Mouse (Mus musculus) hindbrain, embryonic 12.5 days (tissue): ENCODE results near the gene Adipor2. TPM values are rescaled to one million over a fixed set of nuclear protein-coding genes. Genes with fewer than 3 reads are reported as not detected.

ENCODE experiments used
- ATAC-seq: fragments of 200-750 bp; cut with Nextera tagmentation; 2 replicates; pipeline ENCODE4 v1.8.0; 2017; ENCODE audit warnings: moderate TSS enrichment; ENCODE audit not compliant: low FRiP score
- H3K27ac ChIP-seq: fragments of 300-500 bp; sonication (generic); 2 replicates; pipeline ENCODE4 v1.5.1; 2016; ENCODE audit warnings: mild to moderate bottlenecking
- H3K27me3 ChIP-seq: fragments of 300-500 bp; sonication (generic); 2 replicates; pipeline ENCODE4 v1.6.1; 2016; ENCODE audit warnings: mild to moderate bottlenecking
- H3K36me3 ChIP-seq: fragments of 300-500 bp; sonication (generic); 2 replicates; pipeline ENCODE4 v1.6.1; 2016; ENCODE audit warnings: mild to moderate bottlenecking
- H3K4me1 ChIP-seq: fragments of 300-500 bp; sonication (generic); 2 replicates; pipeline ENCODE4 v1.6.1; 2016
- H3K4me2 ChIP-seq: fragments of 300-500 bp; sonication (generic); replicated peaks from 2 replicates; pipeline ENCODE4 v1.6.1; 2016; ENCODE audit warnings: mild to moderate bottlenecking
- H3K4me3 ChIP-seq: fragments of 300-500 bp; sonication (generic); 2 replicates; pipeline ENCODE4 v1.5.1; 2016; ENCODE audit warnings: mild to moderate bottlenecking
- H3K9ac ChIP-seq: fragments of 300-500 bp; sonication (generic); 2 replicates; pipeline ENCODE4 v1.6.1; 2016; ENCODE audit warnings: mild to moderate bottlenecking, moderate library complexity
- H3K9me3 ChIP-seq: fragments of 300-500 bp; sonication (generic); replicated peaks from 2 replicates; pipeline ENCODE4 v1.6.1; 2016; ENCODE audit warnings: mild to moderate bottlenecking
- WGBS: fragments of 180-500 bp; shearing (Covaris S2); methylation state at CpG from one replicate; pipeline ENCODE4 v1.1.7; 2016; 5-methylcytosine and 5-hydroxymethylcytosine counted together
- polyA plus RNA-seq: library from polyadenylated mRNA; unstranded; fragments of >200 nt; fragmentation: Nextera tagmentation; extraction: Ambion mirVana; gene quantifications from 2 replicates; pipeline ENCODE4 v1.2.1, GENCODE M21; 2016

Adipor2 gene
- polyA plus RNA-seq, 1 experiment from 2014 or later: 37.0 TPM

GRCm38 (mm10) chr6:119333831-119334230 is 83.7 kb downstream of the Adipor2 start:
- 39% methylated on average over 3 of the region's 3 CpGs for WGBS
- H3K27me3 ChIP-seq: peaks cover 49% of the 10 kb centered on the region
- H3K4me3 ChIP-seq: no peak overlapping the region
- H3K27ac ChIP-seq: no peak overlapping the region
- H3K4me1 ChIP-seq: peaks cover 34% of the 10 kb centered on the region
- no peak overlapping the region for H3K9ac ChIP-seq
- no peaks in the 10 kb centered on the region for H3K36me3 ChIP-seq
- no peak for ATAC-seq
- no peaks in the 10 kb centered on the region for H3K9me3 ChIP-seq
- no peak overlapping the region for H3K4me2 ChIP-seq

- Histone ChIP-seq H3K27me3 (peaks cover 56% of the 10 kb centered on the region), H3K4me3 (no peak overlapping the region), H3K9ac (no peak overlapping the region), H3K4me2 (no peak overlapping the region), H3K4me1 (peaks cover 39% of the 10 kb centered on the region), H3K27ac (no peak overlapping the region), H3K9me3 (no peaks in the 10 kb centered on the region), H3K36me3 (no peaks in the 10 kb centered on the region)
- ATAC-seq: no peak
- 12% methylated on average over 3 of the region's 3 CpGs for WGBS
Observed at GRCm38 (mm10) chr6:119333202-119333601, 84.3 kb downstream of the Adipor2 start.

DNA sequence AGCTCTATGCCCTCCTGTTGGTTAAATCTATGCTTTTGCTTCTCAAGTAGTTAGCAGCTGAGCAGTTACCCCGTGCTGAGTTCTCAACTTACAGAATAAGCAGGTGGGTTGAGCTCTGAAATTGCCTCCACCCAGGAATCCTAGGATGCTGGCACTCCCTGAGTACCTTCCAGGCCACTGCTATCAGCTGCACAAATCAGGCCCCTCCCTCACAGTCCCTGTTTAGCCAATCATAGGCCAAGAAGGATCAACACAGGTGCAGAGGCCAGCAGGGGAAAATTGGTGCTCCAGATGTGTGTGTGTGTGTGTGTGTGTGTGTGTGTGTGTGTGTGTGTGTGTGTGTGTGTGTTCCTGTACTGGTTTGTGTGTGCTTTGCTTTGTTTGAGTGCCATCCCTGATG is 85.4 kb downstream of the Adipor2 start:
- WGBS: 9% methylated on average over 1 of the region's 1 CpGs
- H3K4me3 ChIP-seq: no peak overlapping the region
- H3K27me3 ChIP-seq: peaks cover 67% of the 10 kb centered on the region
- H3K9me3 ChIP-seq: no peaks in the 10 kb centered on the region
- no peak overlapping the region for H3K4me2 ChIP-seq
- no peak for ATAC-seq
- H3K4me1 ChIP-seq: peaks cover 37% of the 10 kb centered on the region
- no peak overlapping the region for H3K27ac ChIP-seq
- H3K36me3 ChIP-seq: no peaks in the 10 kb centered on the region
- no peak overlapping the region for H3K9ac ChIP-seq

DNA sequence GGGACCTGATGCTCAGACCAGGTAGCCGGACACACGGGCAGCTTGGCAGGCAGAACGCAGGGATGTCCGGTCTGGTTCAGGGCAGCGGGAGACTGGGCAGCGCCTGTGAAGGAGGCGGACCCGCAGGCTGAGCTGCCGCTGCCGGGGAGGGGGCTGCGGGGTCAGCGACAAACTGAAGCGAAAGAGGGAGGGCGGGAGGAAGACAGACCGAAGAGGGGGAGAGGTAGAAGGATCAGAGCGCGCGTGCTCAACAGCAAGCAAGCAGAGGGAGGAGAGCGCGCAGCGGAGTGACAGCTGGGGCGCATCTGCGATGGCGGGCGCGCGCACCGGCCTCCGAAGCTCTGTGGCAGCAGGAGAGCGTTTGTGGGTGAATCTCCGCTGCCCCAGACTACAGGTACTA is 87.0 kb downstream of the Adipor2 start, which contains the start of gene Lrtm2:
TSS of gene Lrtm2 (minus strand) at position 261 of the 400 bp plus-strand sequence.
- H3K9ac ChIP-seq: peak within 1 kb of the TSS; percentile 47; the same call in 1 of the 2 replicates
- ATAC-seq: 0 out of 2 replicates have a peak, but pooled peaks have one; percentile 24
- WGBS: under 1% methylated on average over 30 of the region's 31 CpGs

DNA sequence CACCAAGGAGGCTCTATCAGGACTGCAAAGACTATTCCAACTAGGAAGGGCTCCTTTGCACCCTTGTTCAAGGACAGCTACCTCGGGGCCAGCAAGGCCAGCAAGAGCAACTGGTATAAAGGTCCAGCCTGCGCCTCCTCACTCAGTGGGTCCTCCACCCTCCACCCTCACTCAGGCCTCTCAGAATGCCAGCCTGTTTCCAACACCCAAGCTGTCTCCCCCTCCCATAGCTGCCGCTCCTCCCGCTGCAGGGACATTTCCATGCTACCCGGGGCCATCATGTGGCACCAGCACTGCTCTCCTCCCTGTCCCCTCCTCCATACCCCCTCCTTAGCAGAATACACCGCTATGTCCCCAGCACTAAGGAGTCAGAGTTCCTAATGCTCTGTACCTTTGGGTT is 87.6 kb downstream of the Adipor2 start:
- peaks cover 68% of the 10 kb centered on the region for H3K27me3 ChIP-seq

More for the DNA sequence above, 87.0 kb downstream of the Adipor2 start, which contains the start of gene Lrtm2:
- no peak within 1 kb of the TSS for H3K27ac ChIP-seq
- H3K4me3 ChIP-seq: peak within 1 kb of the TSS; percentile 43
- no peaks in the 10 kb centered on the region for H3K36me3 ChIP-seq
- H3K27me3 ChIP-seq: peaks cover 72% of the 10 kb centered on the region
- peaks cover 46% of the 10 kb centered on the region for H3K4me1 ChIP-seq
- peak within 1 kb of the TSS; percentile 80 for H3K4me2 ChIP-seq
- H3K9me3 ChIP-seq: no peaks in the 10 kb centered on the region

GRCm38 (mm10) chr6:119329215-119329714 is 88.2 kb downstream of the Adipor2 start:
- Histone ChIP-seq H3K27ac (no peak overlapping the region), H3K4me2 (peak overlapping the region; percentile 80), H3K9ac (0 out of 2 replicates have a peak overlapping the region, but pooled peaks have one; percentile 18), H3K9me3 (no peaks in the 10 kb centered on the region), H3K4me3 (peak overlapping the region; percentile 10; the same call in 1 of the 2 replicates), H3K27me3 (peaks cover 64% of the 10 kb centered on the region), H3K4me1 (peaks cover 46% of the 10 kb centered on the region), H3K36me3 (no peaks in the 10 kb centered on the region)
- peak; percentile 61 for ATAC-seq
- 2% methylated on average over 8 of the region's 8 CpGs for WGBS

More for the DNA sequence above, 87.6 kb downstream of the Adipor2 start:
- Histone ChIP-seq H3K27ac (no peak overlapping the region), H3K4me2 (peak overlapping the region; percentile 80), H3K4me3 (peak overlapping the region; percentile 43), H3K9ac (no peak overlapping the region), H3K36me3 (no peaks in the 10 kb centered on the region), H3K4me1 (peaks cover 46% of the 10 kb centered on the region), H3K9me3 (no peaks in the 10 kb centered on the region)
- peak; percentile 27; the same call in 1 of the 2 replicates for ATAC-seq
- 13% methylated on average over 6 of the region's 6 CpGs for WGBS

DNA sequence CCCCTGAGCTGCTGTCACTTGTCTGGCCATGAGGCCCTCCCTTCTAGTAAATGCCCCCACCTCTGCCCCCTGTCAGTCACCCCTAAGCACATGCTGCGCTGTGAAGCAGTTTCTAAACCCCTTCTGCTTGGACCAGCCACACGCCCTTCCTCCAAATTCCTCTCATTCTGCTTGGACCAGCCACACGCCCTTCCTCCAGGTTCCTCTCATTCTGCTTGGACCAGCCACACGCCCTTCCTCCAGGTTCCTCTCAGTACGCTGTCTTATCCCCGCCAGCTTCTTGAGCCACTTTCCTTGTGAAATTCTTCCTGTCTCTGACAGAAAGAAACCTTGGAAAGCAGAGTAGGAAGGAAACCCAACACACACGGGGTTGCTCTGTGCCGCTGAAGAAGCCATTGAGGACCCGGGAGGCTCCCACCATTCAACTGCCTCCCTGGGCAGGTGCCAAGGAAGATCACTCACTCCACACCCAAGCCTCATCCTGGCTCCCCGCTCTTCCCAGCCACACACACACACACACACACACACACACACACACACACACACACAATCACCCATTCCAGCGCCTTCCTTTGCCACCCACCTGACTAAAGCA is 88.9 kb downstream of the Adipor2 start:
- Histone ChIP-seq H3K36me3 (no peaks in the 10 kb centered on the region), H3K27me3 (peaks cover 65% of the 10 kb centered on the region), H3K9ac (0 out of 2 replicates have a peak overlapping the region, but pooled peaks have one; percentile 18), H3K27ac (no peak overlapping the region), H3K9me3 (no peaks in the 10 kb centered on the region), H3K4me2 (peak overlapping the region; percentile 80), H3K4me3 (no peak overlapping the region), H3K4me1 (peaks cover 43% of the 10 kb centered on the region)
- no peak for ATAC-seq
- WGBS: 15% methylated on average over 11 of the region's 11 CpGs

GRCm38 (mm10) chr6:119326541-119326940 is 91.0 kb downstream of the Adipor2 start:
- peaks cover 55% of the 10 kb centered on the region for H3K27me3 ChIP-seq
- H3K36me3 ChIP-seq: no peaks in the 10 kb centered on the region
- peaks cover 38% of the 10 kb centered on the region for H3K4me1 ChIP-seq
- no peak overlapping the region for H3K9ac ChIP-seq
- H3K4me2 ChIP-seq: no peak overlapping the region
- no peaks in the 10 kb centered on the region for H3K9me3 ChIP-seq
- H3K27ac ChIP-seq: no peak overlapping the region
- no peak for ATAC-seq
- whole genome bisulfite sequencing: 33% methylated on average over 7 of the region's 7 CpGs
- H3K4me3 ChIP-seq: no peak overlapping the region

GRCm38 (mm10) chr6:119325978-119326377 is 91.5 kb downstream of the Adipor2 start:
- Histone ChIP-seq H3K27ac (no peak overlapping the region), H3K9ac (no peak overlapping the region), H3K4me1 (peaks cover 36% of the 10 kb centered on the region), H3K4me3 (no peak overlapping the region), H3K36me3 (no peaks in the 10 kb centered on the region), H3K4me2 (no peak overlapping the region), H3K9me3 (no peaks in the 10 kb centered on the region), H3K27me3 (peaks cover 50% of the 10 kb centered on the region)
- ATAC-seq: no peak
- WGBS: 73% methylated on average over 6 of the region's 6 CpGs

DNA sequence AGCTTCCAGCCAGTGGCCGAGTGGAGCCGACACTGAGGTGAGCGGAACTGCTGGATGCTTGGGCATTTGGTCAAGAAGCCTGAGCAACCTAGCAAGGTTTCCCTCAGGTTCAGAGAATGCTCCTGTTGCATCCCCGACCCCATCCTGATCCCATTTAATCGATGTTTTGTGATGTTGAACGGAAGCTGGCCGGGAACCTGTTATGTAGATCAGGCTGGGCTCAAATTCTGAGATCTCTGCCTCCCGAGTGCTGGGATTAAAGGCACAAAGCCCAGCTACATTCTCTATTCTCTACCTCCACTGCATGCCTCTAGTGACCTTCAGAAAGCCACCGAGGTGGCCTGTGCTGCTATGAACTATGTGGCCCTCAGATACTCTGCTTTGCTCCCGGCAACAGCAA is 92.7 kb downstream of the Adipor2 start:
- H3K27me3 ChIP-seq: peaks cover 42% of the 10 kb centered on the region
- H3K9ac ChIP-seq: no peak overlapping the region
- H3K4me1 ChIP-seq: peaks cover 26% of the 10 kb centered on the region
- ATAC-seq: no peak
- WGBS: 54% methylated on average over 10 of the region's 10 CpGs
- H3K36me3 ChIP-seq: no peaks in the 10 kb centered on the region
- H3K4me2 ChIP-seq: no peak overlapping the region
- no peaks in the 10 kb centered on the region for H3K9me3 ChIP-seq
- no peak overlapping the region for H3K27ac ChIP-seq
- H3K4me3 ChIP-seq: no peak overlapping the region

DNA sequence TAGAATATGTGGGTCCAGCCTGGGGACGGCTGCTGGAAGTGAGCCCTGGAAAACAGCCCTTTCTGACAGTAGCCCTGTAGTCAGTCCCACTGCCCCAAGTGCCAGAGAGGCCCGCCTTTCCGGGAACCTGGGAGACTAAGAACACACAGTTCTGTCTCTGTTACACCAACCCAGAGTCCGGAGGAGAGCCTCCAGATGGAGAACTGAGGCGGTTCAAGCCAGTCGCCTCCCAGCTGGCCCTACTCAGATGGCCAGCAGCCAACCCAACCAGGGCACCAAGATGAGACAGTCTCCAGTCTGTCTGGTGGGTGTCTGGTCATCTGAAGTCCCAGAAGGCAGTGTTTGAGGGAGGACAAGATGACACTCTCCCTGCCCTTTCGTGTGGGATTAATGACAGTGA is 95.8 kb downstream of the Adipor2 start:
- no peaks in the 10 kb centered on the region for H3K36me3 ChIP-seq
- H3K27me3 ChIP-seq: peaks cover 14% of the 10 kb centered on the region; the same call in 1 of the 2 replicates
- H3K4me2 ChIP-seq: no peak overlapping the region
- no peak overlapping the region for H3K9ac ChIP-seq
- H3K9me3 ChIP-seq: no peaks in the 10 kb centered on the region
- H3K4me3 ChIP-seq: no peak overlapping the region
- no peak overlapping the region for H3K27ac ChIP-seq
- no peak for ATAC-seq
- 73% methylated on average over 7 of the region's 7 CpGs for WGBS
- H3K4me1 ChIP-seq: peaks cover 14% of the 10 kb centered on the region

GRCm38 (mm10) chr6:119320481-119320880 is 97.0 kb downstream of the Adipor2 start:
- 40% methylated on average over 16 of the region's 16 CpGs for WGBS
- Histone ChIP-seq H3K36me3 (no peaks in the 10 kb centered on the region), H3K4me2 (no peak overlapping the region), H3K4me1 (0 out of 2 replicates have a peak, but pooled peaks cover 6% of the 10 kb centered on the region), H3K9ac (no peak overlapping the region), H3K9me3 (no peaks in the 10 kb centered on the region), H3K4me3 (no peak overlapping the region), H3K27me3 (peaks cover 10% of the 10 kb centered on the region; the same call in 1 of the 2 replicates), H3K27ac (no peak overlapping the region)
- ATAC-seq: no peak
